Mouse (Mus musculus): ENCODE results near the gene Nek6.

The Nek6 gene

DNA sequence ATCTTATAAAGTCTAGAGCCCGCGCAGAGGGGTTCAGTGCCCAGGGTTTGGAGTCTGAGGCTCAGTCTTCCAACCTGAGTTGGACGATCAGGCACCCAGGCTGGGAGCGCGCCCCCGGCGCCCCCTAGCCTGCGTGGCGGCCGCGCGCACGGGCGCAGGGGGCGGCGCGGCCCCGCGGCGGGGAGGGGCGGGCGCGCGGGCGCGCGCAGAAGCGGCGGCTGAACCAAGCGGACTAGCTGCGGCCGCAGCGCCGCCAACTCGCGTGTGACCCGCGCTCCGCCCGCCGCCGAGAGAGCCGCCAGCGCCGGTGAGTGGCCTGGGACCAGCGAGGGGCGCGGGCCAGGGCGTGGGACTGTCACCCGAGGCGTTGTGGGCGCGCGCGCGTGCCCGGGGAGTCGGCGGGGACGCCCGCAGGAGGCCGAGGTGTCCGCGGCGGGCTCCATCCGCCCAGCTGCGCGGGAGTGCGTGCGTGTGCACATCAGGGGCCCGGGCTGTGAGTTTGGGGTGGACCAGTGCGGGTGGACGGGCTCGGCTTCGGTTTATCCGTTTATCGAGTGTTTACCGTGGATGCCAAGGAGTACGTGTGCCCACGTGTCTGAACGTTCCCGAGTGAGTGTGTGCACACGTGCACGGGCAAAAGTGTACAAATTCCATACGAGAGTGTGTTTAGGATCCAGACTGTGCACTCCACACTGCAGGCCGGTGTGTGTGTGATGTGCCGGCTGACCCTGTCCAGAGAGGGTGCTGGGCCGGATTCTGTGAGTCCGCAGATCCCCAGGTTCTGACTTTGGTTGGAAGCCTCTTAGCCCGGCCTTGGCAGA, at the start of gene Nek6:
Gene Nek6, plus strand, starts transcription at position 157 of the 821 bp plus-strand sequence.
- DNase-seq: peak; percentile 58

DNA sequence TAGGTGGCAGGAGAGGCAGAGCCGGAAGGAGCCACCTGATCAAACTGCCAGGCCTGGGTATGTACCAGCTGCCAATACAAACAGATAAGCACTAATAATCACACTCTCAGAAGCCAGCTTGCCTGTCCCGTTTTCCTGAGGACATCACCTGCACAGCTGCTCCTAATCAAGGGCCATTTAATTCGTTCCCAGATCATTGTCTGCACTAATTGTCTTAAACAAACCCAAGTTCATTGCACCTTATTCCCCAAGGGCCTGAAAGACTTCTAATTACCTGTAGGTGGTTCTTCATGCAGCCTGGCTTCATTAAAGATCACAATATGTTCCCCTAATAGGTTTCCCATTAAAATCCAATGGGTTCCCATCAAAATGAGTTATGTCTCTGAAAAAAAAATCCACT, 49.1 kb upstream of the Nek6 start:
- no peak for DNase-seq

DNA sequence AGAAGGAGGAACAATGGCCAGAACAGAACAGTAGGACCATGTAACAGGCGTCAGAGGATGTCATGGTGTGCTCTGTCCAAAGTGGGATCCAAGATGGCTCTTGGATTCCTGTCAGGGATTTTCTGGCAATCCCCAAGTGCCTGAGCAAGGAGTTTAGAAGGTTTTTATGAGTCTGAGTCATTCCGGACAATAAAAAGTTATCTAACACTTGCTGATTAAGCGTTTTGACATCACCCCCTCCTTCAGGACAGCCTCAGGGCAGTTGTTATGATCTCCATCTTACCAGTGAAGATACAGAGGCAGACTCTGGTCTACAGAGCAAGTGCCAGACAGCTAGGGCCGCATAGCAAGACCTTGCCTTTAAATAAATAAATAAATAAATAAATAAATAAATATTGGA, 42.6 kb upstream of the Nek6 start:
- no peak for DNase-seq

DNA sequence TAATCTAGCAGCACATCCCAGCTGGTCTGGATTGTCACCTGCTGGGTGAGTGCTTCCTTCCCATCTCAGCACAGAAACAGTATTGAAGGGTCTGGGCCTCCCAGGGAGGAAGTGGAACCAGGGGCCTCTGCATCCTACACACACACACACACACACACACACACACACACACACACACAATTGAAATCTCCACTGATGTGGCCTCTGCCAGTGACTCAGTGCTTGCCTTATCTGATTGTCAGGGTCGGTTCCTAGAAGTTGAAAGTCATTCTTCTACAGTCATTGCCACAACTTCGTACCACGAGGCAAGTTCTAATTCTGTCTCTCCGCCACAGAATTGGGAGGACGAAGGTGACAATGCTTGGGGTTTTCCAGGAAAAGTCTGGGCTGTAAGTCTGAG, 39.7 kb upstream of the Nek6 start:
- peak; percentile 32 for DNase-seq

DNA sequence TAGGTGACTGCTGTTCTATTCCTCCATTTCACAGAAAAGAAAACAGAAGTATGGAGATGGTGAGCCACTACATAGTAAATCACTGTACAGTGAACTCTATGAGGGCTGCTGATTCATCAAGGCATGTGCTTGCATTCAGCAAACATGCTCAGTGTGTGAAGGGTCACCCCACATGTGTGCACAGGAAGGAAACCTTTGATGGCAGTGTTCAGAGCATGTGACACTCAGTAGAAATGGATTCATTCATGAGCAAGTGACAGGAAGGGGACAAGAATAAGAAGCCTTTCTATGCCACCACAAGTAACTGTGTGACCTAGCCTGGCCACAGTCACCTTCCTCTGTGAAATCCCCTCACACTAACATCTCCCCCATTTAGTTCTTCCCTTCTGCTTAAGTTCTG, 38.6 kb upstream of the Nek6 start:
- no peak for DNase-seq

DNA sequence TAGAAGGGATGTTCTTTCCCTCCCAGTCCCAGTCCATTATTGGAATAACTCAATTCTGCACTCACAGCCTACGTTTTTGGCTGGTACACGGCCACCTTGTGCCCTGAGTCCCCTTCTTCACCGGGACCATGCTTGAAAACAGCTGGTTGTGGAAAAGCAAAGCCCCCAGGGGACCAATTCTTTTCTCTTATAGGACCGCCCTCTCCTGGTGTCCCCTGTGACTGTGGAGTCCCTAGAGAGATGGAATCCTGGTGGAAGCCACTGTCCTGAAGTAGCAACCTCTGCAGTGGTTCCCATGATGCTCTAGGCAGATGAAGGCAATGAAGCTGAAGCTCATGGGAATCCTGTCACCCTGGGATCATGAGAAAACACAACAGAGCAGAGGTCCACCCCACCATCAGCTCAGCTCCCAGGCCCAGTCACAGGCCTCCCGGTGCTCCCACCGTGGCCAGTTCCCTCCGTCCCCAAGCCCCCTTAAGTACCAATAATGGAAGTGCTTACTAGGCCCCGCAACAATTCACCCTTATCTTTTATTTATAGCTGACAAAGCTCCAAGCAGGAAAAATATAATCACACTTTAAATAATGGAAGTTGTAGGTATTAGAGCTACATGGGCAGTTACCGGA, 34.5 kb upstream of the Nek6 start:
- DNase-seq: no peak

DNA sequence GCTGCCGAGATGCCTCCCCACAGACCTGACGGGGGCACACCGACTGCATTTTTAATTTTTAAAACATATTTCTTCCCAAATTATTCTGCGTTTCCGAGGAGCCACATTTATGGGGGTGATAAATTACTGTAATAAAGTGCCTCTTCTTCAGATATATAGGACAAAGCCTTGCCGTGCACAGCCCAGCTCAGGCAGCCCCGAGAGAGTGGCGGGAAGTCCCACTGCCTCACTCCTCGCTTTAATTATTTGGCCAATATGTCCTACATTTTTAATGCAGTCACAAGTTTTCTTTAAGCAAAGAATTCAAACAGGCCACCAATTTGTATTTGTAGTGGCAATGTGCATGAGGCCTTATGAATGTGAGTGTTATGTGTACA, 34.0 kb upstream of the Nek6 start:
- no peak for DNase-seq

DNA sequence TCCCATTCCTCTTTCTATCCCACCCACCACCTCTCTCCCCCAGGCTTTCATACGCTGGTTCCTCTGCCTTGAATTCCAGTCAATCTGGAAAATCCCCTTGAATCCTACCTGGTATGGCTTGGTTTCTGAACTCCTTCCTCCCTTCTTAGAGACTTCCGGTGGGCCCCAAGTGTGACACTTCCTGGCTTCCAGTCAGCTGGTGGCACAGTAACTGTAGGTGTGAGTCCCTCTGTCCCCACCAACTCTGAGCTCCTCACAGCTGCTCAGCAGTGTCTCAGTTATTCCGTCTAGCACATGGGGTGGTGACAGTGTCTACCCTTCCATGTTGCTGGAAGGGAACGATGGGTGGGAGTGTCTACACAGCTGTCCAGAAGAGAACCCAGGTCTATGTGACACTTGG, 32.8 kb upstream of the Nek6 start:
- DNase-seq: peak; percentile 15

DNA sequence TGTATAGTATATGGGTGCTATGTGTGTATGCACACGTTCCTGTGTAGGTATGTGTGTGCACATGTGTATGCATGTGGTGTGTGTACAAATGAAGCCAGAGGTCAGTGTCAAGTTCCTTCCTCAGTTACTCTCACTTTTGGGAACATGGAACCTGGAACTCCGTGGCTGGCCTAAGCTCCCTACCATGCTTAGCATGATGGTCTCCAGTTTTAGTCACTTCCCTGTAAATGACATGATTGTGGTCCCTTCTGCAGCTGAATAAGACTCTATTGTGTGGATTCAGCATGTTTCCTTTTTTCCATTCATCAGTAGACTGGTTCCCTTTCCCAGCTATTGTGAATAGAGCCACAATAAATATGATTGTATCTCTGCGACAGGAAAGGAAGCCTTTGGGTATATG, 31.9 kb upstream of the Nek6 start:
- DNase-seq: no peak

DNA sequence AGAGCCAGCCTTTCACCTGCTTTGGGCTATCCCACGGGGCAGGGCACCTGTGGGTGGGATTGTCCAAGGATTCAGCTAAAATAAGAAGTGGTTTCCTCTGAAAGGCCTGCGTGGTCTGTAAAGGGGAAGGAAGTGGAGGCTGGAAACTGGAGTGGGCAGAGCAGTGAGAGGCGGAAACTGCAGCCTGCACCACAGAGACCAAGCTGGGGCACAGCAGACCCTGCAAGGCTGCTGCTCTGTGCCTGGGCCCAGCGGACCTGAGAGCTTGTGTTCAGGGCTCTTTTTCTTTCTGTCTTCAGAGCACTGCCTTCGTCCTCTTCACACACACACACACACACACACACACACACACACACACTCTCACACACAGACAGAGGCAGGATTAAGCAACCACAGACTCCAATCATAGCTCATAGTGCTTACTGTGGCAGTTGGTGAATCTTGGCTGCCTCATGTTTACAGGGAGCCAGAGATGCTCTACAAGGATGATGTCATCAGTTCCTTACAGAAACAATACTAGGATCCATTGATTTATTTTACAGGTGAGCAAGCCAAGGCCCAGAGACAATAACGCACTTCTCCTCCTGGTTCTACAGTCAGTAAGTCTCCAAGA, 30.2 kb upstream of the Nek6 start:
- DNase-seq: no peak

DNA sequence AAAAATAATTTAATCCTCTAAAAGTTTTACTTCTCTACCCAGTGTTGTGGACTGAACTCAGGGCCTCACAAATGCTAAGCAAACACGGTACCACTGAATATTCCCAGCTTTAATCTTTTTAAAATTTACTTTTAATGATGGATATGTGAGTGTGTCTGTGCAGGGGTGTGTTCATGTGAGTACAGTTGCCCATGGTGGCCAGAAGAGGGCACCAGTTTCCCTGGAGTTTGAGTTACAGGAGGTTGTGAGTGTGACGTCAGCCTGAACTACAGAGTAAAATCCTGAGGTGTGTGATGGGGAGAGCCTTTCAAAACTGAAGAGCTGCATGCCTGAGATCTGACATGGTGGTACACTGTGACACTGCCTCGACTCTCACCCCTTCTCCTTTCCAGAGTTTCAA, 29.3 kb upstream of the Nek6 start:
- DNase-seq: no peak

DNA sequence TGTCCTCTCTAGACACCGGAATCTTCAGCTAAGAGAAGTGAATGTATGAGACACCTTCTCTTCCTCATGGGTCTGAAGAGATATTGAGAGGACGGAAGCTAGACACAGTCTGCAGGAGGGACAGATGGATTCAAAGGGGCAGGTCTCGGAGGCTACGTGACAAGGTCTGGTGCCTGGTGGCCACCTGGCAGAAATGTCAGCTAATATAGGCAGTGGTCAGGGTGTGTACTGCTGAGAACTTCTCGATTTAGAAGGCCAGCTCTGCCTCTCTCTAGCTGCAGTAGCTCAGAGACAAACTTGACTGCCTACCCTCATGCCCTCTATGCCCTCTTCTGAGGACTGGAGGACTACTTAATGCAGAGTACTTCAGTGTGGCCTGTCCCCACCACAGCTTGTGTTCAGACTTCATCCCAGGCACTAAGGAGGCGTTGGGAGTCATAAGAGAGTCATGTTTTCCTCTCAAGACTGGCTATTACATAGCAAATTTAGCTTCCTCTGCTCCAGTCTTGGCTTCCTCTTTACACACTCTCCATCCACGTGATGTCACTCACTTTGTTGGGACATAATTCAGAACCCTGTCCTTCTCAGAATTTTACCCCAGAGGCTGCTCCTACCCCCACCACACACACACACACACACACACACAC, 28.3 kb upstream of the Nek6 start:
- DNase-seq: no peak

DNA sequence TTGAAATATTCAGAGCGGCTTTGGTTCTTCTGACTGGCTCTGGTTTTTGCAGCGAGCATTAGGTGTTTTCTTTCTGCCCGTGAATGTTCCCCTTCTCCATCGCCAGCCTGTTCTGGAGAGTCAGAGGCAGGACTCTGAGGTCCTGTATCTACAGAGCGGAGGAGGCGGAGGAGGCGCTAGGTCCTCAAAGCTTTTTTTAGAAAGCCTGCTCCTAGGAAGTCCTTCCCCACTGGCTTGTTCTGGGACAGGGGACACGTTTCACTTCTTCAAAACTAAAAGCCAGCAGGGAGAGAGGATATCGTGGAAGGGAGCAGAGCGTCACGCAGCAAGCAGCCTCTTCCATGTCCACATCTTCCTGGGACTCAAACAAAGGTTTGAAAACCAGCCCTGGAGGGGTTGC, 26.9 kb upstream of the Nek6 start:
- DNase-seq: no peak

DNA sequence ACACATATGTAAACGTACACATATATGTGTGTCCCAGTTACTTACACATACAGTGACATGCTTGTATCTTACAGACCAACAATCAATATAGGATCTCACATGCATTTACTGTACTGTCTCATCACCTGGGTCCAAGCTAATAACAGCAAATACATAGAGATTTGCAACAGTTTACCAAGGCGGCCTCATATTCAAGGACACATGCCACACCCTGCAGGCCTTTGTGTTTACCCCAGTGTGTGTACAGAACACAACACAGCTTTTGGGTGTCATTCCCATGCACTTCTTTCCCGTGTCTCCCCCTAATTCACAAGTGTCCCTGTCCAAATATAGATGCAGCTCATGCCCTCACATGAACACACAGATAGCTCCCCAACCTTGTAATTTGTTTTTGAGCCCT, 26.0 kb upstream of the Nek6 start:
- DNase-seq: no peak

DNA sequence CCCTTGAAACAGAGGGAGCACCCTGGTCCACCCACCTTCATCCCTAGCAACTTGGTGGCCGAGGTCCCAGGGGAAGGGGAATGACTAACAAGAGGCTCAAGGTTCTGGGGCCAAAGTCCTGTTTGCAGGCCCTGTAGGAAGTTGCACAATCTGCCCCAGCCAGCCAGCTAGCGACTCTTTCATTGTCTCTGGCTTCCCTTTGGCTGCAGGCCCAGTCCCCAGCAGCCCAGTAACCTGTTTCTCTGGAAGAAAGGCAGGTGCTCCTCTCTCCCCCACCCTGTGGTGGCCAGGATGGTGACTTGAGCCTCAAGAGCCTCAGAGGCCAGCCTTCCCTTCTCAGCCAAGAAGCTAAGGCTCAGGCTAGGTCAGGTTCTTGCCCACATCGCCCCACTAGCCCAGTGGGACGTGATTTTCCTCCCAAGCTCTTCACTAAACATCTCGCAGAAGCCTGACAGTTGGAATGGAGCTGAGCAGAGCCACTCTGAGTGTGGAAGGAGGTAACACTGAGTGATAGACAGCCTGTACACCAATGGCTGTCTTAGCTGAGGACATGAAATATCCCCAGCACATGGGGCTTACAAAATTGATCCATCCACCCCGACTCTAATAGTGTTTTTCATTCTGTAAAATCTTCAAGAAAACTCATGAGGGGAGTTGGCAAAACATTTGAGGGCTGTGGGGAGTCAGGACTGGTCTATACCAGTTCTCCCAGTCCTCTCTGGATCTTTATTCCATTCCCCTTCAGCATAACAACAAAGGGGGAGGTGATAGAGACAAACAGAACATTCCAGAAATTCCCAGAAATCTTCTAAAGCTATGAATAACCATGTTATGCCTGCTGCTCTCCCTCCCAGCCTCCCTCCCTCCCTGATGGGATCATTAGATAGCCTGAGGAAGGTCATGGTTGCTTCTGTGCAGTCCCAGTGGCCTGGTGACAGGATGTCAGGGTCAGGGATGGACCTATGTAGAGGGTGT, 25.2 kb upstream of the Nek6 start:
- DNase-seq: no peak

DNA sequence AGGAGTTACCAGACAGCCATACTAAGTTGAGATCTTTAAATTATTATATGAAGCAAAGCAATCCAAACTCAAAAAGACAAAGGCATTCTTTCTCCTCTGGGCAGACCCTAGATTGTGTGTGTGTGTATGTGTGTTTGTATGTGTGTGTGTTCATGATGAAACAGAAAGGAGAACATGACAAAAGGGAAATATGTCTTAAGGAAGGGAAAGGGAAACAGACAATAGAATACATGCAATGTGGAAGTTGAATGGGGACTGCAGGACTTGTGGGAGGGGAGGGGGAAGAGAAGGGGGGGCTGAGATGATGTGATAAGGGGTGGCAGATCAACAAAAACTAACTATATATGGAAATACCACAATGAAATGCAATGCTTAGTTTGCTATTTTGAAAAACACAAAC, 13.8 kb upstream of the Nek6 start:
- DNase-seq: no peak

DNA sequence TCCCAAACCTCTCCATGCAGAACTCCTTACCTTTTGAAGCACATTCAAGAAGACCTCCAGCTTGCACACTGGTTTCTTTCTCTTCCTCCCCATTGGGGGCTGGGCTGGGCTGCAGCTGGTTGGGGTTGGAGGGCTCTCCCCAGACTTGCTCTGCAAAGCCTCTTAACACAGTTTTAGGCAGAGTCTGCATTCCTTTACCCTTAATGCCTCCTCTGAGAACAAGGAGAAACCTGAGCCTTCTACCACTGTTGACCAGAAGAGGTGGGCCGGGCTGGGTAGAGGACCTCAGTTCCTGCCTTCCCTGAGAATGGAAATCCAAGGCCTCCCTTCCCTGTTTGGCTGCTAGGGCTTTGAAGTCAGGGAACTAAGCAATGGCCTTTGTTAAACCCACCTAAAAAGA, 9.8 kb upstream of the Nek6 start:
- no peak for DNase-seq

DNA sequence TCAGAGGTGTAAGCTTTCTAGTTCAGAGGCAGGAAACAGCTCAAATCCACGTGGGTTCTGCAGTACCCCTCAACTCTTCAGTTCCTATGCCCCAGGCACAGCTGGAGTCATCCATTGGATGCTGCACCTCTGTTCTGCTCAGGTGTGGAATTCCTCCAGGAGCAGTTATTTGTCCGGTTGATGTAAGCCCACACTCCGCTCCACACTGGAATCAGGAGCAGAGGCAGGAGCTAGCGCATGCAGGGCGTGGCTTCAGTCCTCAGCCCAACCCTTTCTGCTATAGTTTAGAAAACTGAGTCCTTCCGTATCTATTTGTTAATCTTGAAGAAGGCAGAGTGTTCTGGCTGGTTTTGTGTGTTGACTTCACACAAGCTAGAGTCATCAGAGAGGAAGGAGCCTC, 9.3 kb upstream of the Nek6 start:
- DNase-seq: no peak

DNA sequence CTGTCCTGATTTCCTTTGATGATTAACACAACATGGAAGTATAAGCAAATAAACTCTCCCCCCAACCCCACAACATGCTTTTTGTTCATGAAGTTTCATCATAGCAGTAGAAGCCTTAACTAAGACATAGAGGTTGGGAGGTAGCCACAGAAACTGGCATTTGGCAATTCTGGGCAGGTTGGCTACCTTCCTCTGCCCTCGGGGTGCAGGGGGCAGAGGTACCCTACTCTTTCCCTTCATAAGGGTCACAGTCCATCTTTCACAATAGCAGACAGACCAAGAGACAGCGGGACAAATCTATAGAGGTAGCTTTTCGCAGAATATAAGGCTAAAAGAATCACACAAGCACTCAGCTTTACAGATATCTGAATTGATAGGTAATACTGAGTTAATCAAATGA, 8.7 kb upstream of the Nek6 start:
- no peak for DNase-seq

DNA sequence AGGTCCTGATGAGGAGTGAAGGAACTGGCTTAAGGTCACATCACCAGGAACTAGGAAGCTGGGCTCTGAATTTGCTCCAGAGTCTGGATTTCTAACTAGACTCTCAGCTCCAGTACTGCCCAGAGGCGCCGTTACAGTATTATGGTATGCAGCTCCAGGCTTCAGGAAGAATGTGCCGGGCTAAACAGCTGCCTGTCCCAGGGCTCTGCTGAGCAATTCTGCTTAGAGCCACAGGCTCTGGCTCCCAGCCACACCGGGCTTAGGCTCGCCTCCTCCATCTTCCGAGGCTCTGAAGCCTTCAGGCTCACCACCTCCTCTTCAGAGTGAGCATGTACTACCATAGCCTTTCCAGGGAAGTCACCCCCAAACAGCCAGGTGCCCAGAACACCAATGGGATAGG, 7.1 kb upstream of the Nek6 start:
- no peak for DNase-seq

DNA sequence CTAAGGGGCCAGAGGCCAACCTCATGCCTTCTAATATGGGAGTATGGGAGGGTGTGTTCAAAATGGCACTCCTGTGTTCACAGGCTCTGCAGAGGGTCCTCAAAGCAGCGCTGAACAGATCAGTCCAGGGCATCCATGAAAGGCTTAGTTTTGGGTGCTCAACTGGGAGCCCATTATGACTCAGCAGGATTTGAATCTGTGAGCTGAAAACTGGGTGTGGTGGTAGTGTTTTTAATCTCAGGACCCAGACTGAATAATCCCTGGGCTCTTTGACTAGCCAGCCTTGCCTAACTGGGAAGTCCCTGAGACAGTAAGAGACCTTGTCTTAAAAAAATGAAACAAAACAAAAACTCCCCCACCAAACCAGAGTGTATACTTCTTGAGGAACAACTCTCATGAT, 4.3 kb upstream of the Nek6 start:
- DNase-seq: no peak

DNA sequence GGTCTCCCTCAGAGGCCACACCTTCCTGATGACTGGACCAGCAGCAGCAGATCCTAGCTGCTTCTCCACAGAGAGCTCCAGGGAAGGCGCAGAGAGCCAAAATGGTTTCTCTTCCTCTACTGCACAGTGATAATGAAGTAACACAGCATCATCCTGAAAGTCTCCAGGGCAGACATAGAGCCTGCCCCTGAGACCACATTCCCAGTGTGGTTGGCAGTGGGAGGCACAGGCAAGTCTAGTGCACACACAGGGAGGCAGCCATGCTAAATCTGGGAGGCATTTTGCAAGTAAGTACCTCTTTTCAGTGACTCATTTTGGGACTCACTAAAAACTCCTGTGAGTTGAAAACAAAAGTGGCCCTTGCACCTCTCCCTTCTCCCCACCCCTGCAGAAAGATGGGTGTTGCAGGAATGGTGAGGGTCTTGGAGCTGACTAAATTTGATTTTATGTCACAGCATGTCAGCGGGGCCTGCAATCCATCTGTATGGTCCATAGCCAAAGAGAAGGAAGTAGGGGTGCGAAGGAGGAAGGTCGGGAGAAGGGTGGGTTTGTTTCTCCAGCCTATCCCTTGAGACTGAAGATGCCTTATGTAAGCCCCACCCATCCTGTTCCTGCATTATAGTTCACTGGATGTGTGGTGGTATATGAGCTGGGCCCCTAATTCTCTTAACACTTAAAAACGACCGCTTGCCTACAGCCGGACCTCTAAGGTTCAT, 2.3 kb upstream of the Nek6 start:
- DNase-seq: no peak
